Mouse (Mus musculus): ENCODE results near the gene Stx18. TPM values are rescaled to one million over a fixed set of nuclear protein-coding genes. Genes with fewer than 3 reads are reported as not detected.

Stx18 gene
- polyA plus RNA-seq, 1 experiment from 2014 or later: 46.7 TPM

Other genes with a start within 250 kb of the Stx18 start
- 2.6 and 3.1 TPM in 2 replicates for gene Msx1, start 214.2 kb upstream of the Stx18 start, polyA plus RNA-seq (2014; fragmentation: Nextera tagmentation; extraction: Ambion mirVana)
- 22.3 and 38.0 TPM in 2 replicates for gene Nsg1, start 121.2 kb downstream of the Stx18 start, polyA plus RNA-seq (2014; fragmentation: Nextera tagmentation; extraction: Ambion mirVana)
- gene Zbtb49, start 181.7 kb downstream of the Stx18 start, polyA plus RNA-seq (2014; fragmentation: Nextera tagmentation; extraction: Ambion mirVana): 9.5 and 14.2 TPM in 2 replicates
- gene Lyar, start 181.7 kb downstream of the Stx18 start, polyA plus RNA-seq (2014; fragmentation: Nextera tagmentation; extraction: Ambion mirVana): 134 and 156 TPM in 2 replicates
- gene Tmem128, start 221.4 kb downstream of the Stx18 start, polyA plus RNA-seq (2014; fragmentation: Nextera tagmentation; extraction: Ambion mirVana): 103 and 114 TPM in 2 replicates
- gene Otop1, start 237.2 kb downstream of the Stx18 start, polyA plus RNA-seq (2014; fragmentation: Nextera tagmentation; extraction: Ambion mirVana): not detected in 2 replicates

Measured in kidney, embryonic 14.5 days (tissue).